Mouse (Mus musculus) heart, postnatal 0 days (tissue): ENCODE data around the gene Chst15. TPM values are rescaled to one million over a fixed set of nuclear protein-coding genes. Genes with fewer than 3 reads are reported as not detected.

Experiments used
- ATAC-seq: fragments of 200-750 bp; cut with Nextera tagmentation; 2 replicates; pipeline ENCODE4 v1.8.0; 2017; ENCODE audit warnings: low read depth, moderate number of reproducible peaks, moderate library complexity; ENCODE audit not compliant: insufficient read depth
- DNase-seq: peaks from one replicate; pipeline ENCODE4 v3.0.0-alpha.2; 2016; ENCODE audit warnings: low spot score
- H3K27ac ChIP-seq: fragments of 300-500 bp; sonication (generic); 2 replicates; pipeline ENCODE4 v1.5.1; 2014; ENCODE audit warnings: low read depth, mild to moderate bottlenecking
- H3K27me3 ChIP-seq: fragments of 300-500 bp; sonication (generic); 2 replicates; pipeline ENCODE4 v1.6.1; 2014; ENCODE audit warnings: low read length, mixed read lengths; ENCODE audit not compliant: control insufficient read depth, insufficient read depth
- H3K36me3 ChIP-seq: fragments of 300-500 bp; sonication (generic); replicated peaks from 2 replicates; pipeline ENCODE4 v1.6.1; 2014; ENCODE audit warnings: low read length, mixed read lengths; ENCODE audit not compliant: control insufficient read depth, insufficient read depth
- H3K4me1 ChIP-seq: fragments of 300-500 bp; sonication (generic); 2 replicates; pipeline ENCODE4 v1.6.1; 2014; ENCODE audit warnings: antibody characterized with exemption; ENCODE audit not compliant: control insufficient read depth, insufficient read depth
- H3K4me2 ChIP-seq: fragments of 300-500 bp; sonication (generic); 2 replicates; pipeline ENCODE4 v1.6.1; 2014; ENCODE audit warnings: low read depth, mild to moderate bottlenecking, low read length, moderate library complexity
- H3K4me3 ChIP-seq: fragments of 300-500 bp; sonication (generic); 2 replicates; pipeline ENCODE4 v1.5.1; 2014; ENCODE audit warnings: low read depth, low read length
- H3K9ac ChIP-seq: fragments of 300-500 bp; sonication (generic); replicated peaks from 2 replicates; pipeline ENCODE4 v1.6.1; 2014; ENCODE audit warnings: low read depth, low read length, mixed read lengths
- H3K9me3 ChIP-seq: fragments of 300-500 bp; sonication (generic); replicated peaks from 2 replicates; pipeline ENCODE4 v1.6.1; 2016; ENCODE audit warnings: low read length; ENCODE audit not compliant: control insufficient read depth
- CTCF ChIP-seq: IDR thresholded peaks from 2 replicates; pipeline ENCODE4 v1.5.1; 2016; ENCODE audit warnings: antibody characterized with exemption, control low read depth, low read depth
- EP300 ChIP-seq: IDR thresholded peaks from 2 replicates; pipeline ENCODE4 v1.6.1; 2016; ENCODE audit warnings: antibody characterized with exemption, low read depth
- WGBS: fragments of 180-500 bp; shearing (Covaris S2); extraction: QIAGEN DNeasy Blood & Tissue Kit; methylation state at CpG from one replicate; pipeline ENCODE4 v1.1.7; 2014; 5-methylcytosine and 5-hydroxymethylcytosine counted together
- polyA plus RNA-seq: library from polyadenylated mRNA; unstranded; fragments of >200 nt; fragmentation: Nextera tagmentation; extraction: Ambion mirVana; gene quantifications from 2 replicates; pipeline ENCODE4 v1.2.1, GENCODE M21; 2015
- total RNA-seq: library from RNA; depleted of rRNA; stranded (reverse); fragments of >200 nt; gene quantifications from 2 replicates; pipeline ENCODE4 v1.2.3, GENCODE M21; 2014; ENCODE audit warnings: low replicate concordance

The Chst15 gene
- total and polyA plus RNA-seq, 2 experiments from 2014 or later, result 4.3 to 5.8 TPM

DNA sequence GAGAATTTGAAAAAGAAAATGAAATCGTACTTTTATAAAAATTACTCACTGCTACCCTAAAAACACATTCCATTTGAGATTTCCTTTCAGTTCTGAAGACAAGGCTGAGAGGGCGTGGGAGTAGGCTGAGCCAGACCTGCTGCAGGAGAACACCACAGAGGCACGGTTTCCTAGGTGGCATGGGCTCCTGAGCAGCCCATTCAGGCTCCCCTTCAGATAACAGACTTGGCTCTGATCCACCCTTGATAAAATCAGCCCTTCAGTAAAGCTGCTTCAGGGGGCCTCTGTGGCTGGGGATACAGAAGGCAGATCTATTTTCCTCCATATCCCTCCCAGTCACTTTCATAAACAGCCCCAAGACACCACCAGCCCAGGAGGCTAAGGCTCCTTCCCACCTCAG is 19.8 kb upstream of the Chst15 start:
- H3K27me3 ChIP-seq, result no peaks in the 10 kb centered on the region
- DNase-seq (no peak), ATAC-seq (no peak)
- H3K4me1 ChIP-seq, result peaks cover 13% of the 10 kb centered on the region
- H3K9ac ChIP-seq, result no peak overlapping the region
- no peak overlapping the region for H3K4me2 ChIP-seq
- WGBS, result 37% methylated on average over 3 of the region's 3 CpGs
- no peak overlapping the region for H3K27ac ChIP-seq
- H3K9me3 ChIP-seq, result no peaks in the 10 kb centered on the region
- no peaks in the 10 kb centered on the region for H3K36me3 ChIP-seq
- TF ChIP-seq EP300 (no peak), CTCF (no peak)
- no peak overlapping the region for H3K4me3 ChIP-seq

DNA sequence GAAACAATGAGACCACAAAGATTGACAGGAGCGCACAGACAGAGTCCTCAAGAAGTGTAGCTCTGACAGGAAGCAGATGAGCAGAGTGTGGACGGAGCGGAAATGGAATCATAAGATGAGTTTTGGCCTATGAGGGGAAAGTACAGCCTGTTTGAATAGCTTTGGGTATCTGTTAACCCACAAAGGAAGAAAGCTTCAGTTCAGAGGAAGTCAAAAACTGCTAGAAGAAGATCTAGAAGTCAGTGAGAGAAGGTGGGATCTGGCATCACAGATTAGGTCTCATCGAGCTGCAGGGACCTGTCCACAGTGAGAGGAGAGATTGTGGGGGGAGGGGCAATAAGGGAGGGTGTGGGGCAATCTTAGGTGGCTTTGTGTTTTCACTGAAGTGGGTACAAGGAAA is 18.3 kb upstream of the Chst15 start:
- no peak for ATAC-seq
- 77% methylated on average over 4 of the region's 4 CpGs for WGBS
- H3K4me2 ChIP-seq, result no peak overlapping the region

DNA sequence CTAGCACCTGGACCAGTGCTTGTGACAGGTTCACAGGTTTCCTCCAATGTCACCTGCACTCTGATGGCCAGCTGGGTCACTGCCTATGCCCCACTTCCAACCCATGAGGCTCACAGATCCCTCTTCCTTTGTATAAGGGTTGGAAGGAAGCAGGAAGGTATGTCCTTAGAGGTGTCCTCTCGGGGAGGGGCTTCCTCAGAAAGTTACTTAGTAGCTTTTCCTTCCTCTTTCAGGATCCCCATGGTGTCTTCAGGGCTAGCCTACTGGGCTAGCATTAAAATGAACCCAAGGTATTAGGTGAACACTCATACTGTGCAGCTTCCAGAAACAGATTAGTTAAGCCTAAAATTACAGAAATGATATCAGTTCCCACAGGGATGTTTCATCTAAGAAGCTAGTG is 16.1 kb upstream of the Chst15 start:
- TF ChIP-seq EP300 (no peak), CTCF (no peak)
- Histone ChIP-seq H3K36me3 (no peaks in the 10 kb centered on the region), H3K4me2 (no peak overlapping the region), H3K27ac (no peak overlapping the region), H3K4me1 (peaks cover 8% of the 10 kb centered on the region), H3K4me3 (no peak overlapping the region), H3K9me3 (no peaks in the 10 kb centered on the region), H3K27me3 (no peaks in the 10 kb centered on the region), H3K9ac (no peak overlapping the region)
- 58% methylated on average over 1 of the region's 1 CpGs for WGBS
- DNase-seq, result no peak
- no peak for ATAC-seq

More for the DNA sequence above, 18.3 kb upstream of the Chst15 start:
- DNase-seq, result no peak
- Histone ChIP-seq H3K4me1 (peaks cover 13% of the 10 kb centered on the region), H3K9ac (no peak overlapping the region), H3K4me3 (no peak overlapping the region), H3K36me3 (no peaks in the 10 kb centered on the region), H3K27ac (no peak overlapping the region), H3K9me3 (no peaks in the 10 kb centered on the region), H3K27me3 (no peaks in the 10 kb centered on the region)
- TF ChIP-seq EP300 (no peak), CTCF (no peak)

DNA sequence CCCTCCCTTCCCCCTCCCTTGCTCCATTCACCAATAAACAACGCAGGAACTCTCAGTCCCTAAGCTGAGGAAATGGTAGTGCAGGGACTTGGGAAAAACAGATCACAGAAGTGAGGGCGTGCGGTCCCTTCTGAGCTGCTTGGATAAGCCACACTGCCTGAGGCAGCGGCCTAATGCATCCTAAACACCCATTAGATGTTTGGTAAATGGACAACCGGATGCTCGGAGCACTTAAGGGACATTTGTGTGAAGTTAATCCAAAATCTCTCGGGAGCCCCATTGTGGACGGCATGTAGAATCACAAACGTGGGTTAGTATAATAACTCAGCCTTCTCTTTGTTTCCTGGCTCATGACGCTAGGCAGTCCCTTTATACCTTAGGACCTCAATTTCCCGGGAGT is 15.1 kb upstream of the Chst15 start:
- no peak overlapping the region for H3K4me2 ChIP-seq
- H3K36me3 ChIP-seq, result no peaks in the 10 kb centered on the region
- H3K27ac ChIP-seq, result no peak overlapping the region
- TF ChIP-seq CTCF, result no peak
- TF ChIP-seq EP300, result no peak
- H3K9me3 ChIP-seq, result no peaks in the 10 kb centered on the region
- WGBS, result 61% methylated on average over 11 of the region's 11 CpGs
- ATAC-seq (no peak), DNase-seq (no peak)
- H3K4me1 ChIP-seq, result peaks cover 4% of the 10 kb centered on the region
- H3K9ac ChIP-seq, result no peak overlapping the region
- H3K4me3 ChIP-seq, result no peak overlapping the region
- no peaks in the 10 kb centered on the region for H3K27me3 ChIP-seq

DNA sequence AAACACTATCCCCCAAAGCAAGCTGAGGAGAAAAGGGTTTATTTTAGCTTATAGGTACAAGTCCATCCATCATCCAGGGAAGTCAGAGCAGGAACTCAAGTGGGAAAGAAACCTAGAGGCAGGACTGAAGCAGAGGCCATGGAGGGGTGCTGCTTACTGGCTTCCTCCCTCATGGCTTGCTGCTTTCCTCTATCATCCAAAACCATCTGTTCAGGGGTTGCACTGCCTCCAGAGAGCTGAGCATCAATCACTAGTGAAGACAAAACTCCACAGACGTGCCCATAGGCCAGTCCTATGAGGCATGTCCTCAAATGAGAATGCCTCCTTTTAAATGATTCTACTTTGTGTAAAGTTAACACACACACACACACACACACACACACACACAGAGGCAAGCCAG is 13.2 kb upstream of the Chst15 start:
- no peak overlapping the region for H3K9ac ChIP-seq
- TF ChIP-seq CTCF, result no peak
- peaks cover 9% of the 10 kb centered on the region for H3K4me1 ChIP-seq
- H3K9me3 ChIP-seq, result no peaks in the 10 kb centered on the region
- H3K36me3 ChIP-seq, result no peaks in the 10 kb centered on the region
- H3K4me2 ChIP-seq, result no peak overlapping the region
- H3K27me3 ChIP-seq, result no peaks in the 10 kb centered on the region
- DNase-seq, result peak; percentile 4
- H3K4me3 ChIP-seq, result no peak overlapping the region
- no peak overlapping the region for H3K27ac ChIP-seq
- no peak for ATAC-seq
- WGBS, result 74% methylated on average over 1 of the region's 1 CpGs

DNA sequence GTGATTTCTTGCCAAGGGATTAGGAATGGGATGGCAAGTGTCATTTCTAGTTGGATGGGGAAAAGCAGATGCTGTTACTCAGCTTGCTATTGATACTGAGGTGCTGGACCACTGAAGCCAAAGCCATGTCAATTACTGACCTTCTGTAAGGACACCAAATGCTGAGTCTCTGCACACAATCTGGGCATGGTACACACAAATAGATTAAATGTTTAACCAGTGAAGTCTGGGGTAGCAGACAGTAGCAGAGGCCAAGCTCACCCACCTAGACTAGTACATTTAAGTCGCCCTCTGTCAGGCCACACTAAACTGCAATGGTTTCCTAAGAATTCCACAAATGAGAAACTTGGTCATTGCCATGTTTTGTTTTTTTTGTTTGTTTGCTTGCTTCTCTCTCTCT is 11.6 kb upstream of the Chst15 start:
- Histone ChIP-seq H3K36me3 (no peaks in the 10 kb centered on the region), H3K9ac (no peak overlapping the region), H3K4me3 (no peak overlapping the region), H3K4me2 (no peak overlapping the region), H3K27ac (no peak overlapping the region), H3K4me1 (peaks cover 9% of the 10 kb centered on the region), H3K27me3 (no peaks in the 10 kb centered on the region), H3K9me3 (no peaks in the 10 kb centered on the region)
- 96% methylated on average over 1 of the region's 1 CpGs for WGBS
- no peak for DNase-seq
- no peak for ATAC-seq
- no peak for TF ChIP-seq EP300
